Mouse (Mus musculus) mature B cell (primary cell): ENCODE results near the gene Gm10181.
"Not testable (repeated sequence)": the region's sequence is repeated elsewhere in the genome, so short reads cannot be mapped to it uniquely, and the experiment has no call there.

Experiments used
- in situ Hi-C: fragments of 300-500 bp; cut with MboI; formaldehyde crosslinking; loops from 2 replicates; pipeline ENCODE4 v1.14.3; 2019

Gene Gm10181

DNA sequence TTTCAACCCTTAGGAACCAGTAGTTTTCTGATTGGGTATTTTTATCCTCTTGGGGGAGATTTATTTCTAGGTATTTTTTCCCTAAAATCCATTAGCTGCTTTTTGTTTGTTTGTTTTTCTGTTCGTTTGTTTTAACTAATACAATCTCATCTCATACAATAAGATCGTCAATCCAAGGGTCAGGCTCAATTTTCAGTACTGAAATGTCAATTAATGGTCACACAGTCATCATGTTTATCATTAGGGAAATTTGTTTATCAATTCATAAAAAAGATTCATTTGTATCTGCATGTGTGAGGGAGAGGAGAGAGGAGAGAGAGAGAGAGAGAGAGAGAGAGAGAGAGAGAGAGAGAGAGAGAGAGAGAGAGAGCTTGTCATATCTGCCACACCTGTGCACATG is at the start of gene Gm10181:
Gene Gm10181 (plus strand): TSS at position 301 of the 400 bp plus-strand sequence.
- in situ Hi-C loops = no loop called here

DNA sequence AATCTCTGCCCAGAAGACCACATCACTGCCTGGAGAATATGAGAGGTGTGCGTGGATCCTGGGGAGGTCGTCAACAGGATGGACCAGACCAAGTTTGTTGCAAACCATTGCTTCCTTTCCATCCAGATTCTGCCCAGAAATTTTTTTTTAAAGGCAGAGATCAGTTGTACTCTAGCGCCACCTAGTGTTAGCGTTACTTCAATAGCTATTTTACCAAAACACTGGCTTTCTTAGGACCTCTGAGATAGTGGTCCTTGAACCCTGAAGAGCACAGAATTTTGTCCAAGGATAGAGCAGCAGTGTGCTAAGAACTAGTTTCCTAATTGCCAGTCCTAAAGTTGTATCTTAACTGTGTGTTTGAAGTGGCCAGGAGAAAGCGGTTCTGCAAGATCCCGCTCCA is 47.6 kb upstream of the Gm10181 start:
- in situ Hi-C loops = no loop called here

DNA sequence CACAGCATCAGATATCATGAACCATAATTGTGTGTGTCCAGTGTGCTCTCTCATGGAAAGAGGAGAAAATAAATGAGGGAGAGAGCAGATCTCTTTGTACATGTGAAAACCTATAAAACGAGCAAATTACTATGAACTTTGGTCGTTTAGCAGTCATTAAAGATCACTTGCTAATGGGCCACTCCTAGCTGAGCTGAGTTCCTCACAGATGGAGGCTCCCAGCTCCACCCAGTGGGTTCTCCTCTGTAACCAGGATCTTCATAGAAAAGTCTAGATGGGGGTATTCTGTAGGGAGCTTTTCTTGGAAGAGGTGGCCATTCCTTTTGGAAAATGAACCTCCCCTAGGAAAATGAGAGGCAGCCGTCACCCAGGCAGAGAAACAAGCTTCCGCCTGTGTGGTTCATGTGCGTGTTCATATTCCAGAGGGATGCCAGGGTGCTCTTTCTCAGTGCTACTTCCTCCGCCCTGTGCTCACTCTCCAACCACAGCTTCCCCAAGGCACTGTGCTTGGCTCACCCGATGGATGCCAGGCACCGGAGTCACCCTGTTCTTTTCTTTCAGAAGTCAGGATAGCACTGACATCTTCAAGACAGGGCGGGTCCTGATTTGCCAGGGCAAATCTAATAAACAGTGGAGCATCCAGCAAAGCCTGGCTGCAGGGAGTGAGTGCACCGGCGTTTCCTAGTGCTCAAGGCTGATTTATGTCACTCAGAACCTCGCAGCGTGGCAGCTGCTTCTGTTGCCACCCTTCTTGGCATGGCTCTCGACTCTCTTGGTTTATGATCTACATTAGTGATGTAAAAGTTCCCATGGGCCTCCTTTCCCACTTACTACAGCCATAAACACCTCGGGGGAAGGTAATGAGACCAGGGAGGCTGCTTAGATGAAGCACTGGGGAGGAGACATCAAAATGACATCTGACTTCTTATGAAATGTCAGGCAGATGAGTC is 46.8 kb upstream of the Gm10181 start:
- in situ Hi-C loops = no loop called here

DNA sequence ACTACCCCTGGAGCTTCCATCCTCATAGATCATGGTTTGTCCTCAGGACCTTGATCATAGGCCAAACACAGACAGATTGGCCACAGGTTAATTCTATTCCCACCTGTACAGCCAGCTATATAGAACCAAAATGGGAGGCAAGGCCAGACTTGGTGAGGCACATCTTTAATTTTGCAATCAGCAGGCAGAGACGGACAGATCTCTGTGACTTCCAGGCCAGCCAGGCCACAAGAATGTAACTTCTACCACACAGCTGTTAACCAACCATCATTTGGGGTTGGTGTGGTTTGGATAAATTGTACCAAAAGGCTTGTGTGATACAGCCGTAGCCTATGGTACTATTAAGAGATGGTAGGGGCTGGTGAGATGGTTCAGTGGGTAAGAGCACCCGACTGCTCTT is 44.9 kb upstream of the Gm10181 start:
- in situ Hi-C loops = no loop called here

DNA sequence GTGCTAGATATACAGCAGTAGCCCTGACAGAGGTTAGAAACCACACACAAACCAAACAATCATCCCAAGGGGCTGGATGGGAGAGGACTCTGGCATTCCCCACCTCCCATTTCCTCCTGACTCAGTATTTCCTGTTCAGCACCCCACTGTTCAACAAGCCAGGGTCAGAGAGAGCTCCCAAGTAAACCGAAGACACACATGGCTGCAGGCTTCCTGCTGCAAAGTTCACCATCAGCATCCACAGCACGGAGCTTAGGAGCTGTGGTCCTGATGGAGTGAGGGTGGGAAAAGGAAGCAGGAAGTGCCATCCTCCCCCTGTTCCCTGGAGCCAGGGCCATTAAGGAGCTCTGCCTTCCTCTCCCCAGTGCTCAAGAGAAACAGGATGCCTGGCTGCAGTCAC is 40.9 kb upstream of the Gm10181 start:
- in situ Hi-C loops = no loop called here

DNA sequence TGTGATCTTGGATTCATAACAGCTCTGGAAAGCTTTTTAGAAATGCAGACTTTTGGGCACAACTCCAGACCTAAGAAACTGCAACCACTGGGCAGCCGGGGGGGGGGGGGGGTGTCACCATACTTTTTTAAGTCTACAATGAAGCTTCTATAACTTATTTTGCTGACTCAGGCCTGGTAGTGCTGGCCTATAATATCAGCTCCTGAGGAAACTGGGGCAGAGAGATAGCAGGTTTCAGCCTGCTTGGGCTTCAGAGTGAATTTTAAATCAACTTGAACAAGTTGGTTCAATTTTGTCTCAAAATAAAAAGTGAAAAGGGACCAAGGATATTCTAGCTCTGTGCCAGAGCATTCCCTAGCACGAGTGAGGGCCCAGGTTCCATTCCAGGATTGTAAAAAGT is 40.3 kb upstream of the Gm10181 start:
- in situ Hi-C loops = no loop called here

DNA sequence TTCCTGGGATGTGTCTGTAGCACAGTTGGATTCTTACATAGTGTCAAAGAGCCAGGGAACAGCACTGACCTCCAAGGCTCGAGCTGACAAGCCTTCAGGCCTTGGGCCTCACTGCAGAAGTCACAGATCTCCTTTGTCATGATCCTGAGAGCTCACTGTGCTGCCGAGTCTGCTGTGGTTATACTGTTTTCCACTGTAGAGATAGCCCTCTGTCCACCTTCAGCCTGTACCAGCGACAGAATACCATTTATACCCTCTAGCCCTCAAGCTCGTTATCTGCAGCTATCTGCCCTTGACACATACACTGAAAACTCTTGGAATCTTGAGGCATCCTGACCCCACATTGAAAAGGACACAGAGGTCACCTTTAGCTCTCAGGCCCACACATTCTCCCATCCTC is 37.3 kb upstream of the Gm10181 start:
- in situ Hi-C loops = no loop called here

DNA sequence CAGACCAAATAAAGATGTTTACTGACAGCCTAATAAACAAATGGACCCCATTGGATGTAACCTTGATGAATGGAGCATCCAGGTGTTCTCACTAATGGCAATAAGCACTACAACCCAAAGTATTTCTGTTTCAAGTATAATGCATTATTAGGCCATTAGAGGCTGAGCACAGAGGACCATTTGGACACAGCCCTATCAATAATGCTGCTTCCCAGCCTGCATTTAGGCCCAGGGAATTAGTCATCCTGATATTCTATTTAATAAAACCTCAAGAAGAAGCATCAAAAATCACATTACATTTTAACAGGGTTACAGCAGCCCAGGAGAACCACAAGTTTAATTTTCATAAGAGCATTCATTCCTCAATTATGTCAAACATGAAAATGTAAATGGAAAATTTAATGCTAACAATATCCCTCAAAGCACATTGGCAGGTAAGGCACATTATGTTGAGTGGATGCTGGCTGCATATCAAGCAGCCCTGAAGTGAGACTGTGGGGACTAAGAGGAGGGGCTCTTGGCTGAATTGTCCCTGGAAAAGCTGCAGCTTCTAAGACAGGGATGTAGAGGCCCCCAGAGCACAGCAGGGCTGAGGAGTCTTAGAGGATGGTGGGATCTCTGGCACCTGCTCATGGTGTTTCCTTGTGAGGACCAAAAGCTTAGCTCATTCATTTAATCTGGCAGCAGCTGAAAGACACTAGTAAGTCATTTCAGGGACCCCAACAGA is 33.4 kb upstream of the Gm10181 start:
- in situ Hi-C loops = no loop called here

DNA sequence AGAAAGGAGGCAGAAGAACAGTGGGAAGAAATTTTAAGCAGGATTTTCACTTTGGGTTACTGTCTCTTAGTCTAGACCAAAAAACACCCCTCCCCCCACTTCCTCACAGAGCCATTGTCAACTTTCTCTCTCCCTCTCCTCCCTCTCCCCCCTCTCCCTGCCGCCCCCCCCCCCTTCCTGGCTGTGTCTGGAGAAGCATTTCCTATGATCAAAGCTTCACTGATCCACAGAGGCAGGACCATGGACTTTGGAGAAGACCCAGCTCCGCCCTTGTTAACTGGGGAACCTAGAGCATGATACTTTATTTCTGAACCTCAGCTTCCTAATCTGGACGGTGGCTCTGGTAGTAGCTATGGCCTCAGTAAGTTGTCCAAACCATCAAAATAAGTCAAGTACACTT is 30.5 kb upstream of the Gm10181 start:
- in situ Hi-C loops = no loop called here

DNA sequence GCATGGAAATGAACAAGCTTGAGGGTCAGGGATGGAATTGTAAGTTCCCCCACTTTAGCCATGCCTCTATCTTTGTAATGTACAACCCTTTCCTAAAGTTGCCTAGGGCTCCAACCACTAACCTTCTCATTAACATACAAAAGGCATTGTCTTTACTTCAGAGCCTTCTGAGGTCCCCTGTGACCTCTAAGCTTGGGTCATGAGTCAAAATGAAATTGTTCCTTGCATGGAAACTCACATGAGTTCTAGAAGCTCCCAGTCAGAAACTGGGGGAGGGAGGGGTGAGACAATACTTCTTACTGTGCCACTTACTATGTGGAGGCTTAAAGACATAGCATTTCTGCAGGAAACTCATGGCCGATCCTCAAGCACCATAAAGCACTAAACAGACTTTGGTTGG is 16.6 kb upstream of the Gm10181 start:
- in situ Hi-C loops = no loop called here

DNA sequence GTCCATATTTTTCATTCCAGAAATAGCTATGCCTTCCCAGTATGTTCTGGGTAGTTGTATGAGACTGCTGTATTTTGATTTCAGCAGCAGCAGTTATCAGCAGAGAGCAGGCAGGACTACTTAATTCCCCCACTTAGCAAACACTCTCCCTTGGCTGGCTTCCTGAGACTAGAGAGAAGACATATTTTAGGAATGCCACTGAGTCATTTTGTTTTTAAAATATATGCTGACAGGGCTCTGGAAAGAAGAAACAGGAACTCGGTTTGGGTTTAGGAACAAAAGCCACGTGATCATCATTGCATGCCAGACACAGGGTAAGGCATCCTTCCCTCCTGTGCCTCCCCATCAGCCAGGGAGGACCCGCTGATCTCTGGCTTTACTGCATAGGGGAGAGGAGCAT is 13.2 kb upstream of the Gm10181 start:
- in situ Hi-C loops = no loop called here

DNA sequence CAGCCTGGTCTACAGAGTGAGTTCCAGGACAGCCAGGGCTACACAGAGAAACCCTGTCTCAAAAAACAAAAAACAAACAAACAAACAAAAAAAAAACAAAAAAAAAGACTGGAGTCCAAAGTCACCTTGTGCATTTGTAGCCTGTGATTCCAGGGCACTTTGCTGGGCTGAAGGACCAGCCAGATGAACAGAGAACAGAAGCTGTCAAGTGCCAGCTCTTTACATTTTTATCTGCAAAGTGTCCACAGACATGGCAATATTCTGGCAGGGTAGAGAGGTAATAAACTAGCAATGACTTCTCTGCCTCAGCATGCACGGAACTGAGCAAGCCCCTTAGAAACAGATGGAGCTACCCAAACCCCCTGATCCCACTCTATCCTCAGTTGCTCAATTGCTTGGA is 12.7 kb upstream of the Gm10181 start:
- in situ Hi-C loops = no loop called here

DNA sequence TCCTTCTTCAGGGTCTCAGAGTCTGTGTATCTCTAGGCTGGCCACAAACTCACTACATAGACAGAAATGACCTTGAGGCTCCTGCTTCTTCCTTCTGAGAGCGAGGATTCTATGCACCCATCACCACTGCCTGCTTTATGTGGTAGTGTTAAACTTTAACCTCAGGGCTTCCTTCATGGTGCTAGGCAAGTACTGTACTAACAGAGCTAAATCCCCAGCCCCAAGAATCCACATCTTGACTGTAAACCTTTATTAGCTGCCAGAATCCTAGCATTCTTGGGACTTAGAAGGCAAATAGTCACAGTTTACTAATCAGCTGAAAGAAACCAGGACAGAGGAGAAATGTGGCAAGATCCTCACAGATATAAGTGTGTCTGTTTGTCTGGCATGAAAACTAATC is 1.6 kb downstream of the Gm10181 start:
- in situ Hi-C loops = no loop called here

DNA sequence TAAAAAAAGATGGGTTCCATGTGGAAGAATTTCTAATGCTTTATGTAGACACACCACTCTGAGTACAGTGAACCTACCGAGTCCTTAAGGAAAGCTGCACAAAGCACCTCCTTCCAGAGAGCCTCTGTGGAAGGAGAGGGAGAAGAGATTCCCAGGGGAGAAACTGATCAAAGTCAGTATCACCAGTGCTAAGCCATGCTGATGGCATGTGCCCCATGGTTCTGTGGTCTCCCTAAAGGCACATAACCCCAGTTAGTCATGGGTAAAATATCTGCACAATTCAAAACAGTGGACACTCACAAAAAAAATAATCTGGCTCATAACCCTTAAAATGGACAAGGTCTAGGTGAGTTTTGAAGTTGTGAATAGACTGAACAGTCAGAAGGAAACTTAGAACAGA is 13.7 kb downstream of the Gm10181 start:
- in situ Hi-C loops = no loop called here

DNA sequence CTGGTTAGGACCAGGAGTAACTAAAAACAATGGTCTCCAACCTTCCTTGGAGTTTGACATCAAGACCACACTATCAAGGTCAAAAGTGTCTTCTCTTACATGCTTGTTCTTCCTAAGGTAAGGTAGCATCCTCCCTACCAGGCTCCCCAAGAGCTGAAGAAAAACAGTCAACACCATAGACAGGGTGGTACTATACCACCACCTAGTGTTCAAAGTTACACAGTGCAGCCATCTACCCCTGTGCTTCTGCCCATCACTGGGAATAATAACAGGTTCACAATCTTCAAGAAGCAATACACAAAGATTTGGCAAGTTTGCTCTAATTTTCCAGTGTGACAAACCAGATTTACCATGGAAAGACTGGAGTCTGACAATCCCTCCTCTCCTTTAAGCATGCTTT is 15.4 kb downstream of the Gm10181 start:
- in situ Hi-C loops = no loop called here

DNA sequence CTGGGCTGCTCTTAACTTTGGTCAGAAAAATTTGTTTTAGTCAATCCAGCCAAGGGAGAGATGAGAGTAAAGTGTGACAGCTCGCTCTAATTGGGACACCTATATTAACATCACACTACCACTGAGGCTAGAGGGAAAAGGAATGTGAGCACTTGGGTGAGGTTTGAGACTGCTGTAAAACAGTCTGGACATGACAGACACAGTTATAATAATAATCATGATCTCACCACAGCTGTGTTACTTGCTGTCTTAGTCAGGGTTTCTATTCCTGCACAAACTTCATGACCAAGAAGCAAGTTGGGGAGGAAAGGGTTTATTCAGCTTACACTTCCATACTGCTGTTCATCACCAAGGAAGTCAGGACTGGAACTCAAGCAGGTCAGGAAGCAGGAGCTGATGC is 34.4 kb downstream of the Gm10181 start:
- in situ Hi-C loops = not testable (repeated sequence)

DNA sequence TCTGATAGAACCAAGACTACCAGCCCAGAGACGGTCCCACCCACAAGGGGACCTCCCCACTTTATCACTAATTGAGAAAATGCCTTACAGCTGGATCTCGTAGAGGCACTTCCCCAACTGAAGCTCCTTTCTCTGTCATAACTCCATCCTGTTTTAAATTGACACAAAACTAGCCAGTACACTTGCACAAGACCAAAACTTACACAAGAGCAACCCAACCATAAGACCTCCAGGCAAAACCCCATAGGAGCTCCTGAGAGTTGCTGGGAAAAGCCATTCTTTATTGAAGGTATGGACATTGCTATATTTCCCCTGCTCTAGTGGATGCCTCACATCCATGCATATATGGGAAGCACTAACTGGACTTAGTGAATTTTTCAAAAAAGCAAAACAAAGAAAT is 34.8 kb downstream of the Gm10181 start:
- in situ Hi-C loops = no loop called here

DNA sequence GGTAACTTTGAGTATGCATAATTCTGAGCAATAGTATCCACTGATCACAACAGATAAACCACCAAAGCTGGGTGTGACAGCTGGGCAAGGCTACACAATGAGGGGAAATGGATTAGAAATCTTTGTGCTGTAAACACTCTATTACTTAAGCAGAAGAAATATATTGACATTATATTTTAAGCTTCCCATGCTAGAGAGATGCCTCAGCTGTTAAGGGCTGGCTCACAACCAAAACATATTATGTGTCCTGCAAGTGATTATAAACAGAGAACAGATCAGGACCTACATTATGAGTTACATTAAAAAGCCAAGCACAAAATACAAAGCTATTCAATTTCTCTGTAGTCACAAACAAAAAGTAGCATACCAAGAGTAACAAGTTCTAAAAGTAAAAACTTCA is 43.0 kb downstream of the Gm10181 start:
- in situ Hi-C loops = no loop called here

DNA sequence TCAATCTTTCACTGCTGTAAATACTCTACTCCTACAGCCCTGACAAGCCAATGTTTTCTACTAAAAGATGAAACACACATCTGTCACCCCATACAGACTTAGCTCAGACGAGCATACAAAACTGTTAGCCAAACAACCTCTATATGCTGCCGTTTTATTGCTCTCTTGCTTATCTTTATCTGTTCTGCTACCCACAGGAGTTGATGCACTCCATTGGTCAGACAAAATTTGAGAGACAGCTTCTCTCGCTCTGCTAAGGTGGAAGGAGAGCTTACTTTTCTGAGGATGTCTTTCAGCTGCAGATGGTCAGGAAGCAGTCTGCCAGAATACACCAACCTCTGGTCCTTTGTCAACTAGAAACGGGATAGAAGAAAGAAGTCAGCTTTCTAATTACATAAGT is 43.7 kb downstream of the Gm10181 start:
- in situ Hi-C loops = no loop called here

DNA sequence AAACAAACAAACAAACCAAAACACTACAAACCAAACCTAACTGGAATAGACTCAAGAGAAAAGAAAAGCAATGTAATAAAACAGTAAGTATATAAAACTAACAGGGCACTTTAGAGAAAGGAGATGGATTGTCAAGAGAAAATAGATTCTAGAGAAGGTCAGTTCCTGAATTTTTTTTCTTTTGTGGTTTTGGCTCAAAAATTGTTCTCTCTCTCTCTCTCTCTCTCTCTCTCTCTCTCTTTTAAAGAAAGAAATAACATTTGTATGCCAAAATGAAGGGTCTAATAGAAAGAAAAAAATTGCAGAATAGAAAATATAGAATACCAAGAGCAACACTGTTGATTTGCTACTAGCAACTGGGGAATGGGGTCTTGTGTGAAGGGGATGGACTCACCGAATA is 49.7 kb downstream of the Gm10181 start:
- in situ Hi-C loops = no loop called here
